ENCODE assay signal across 20 mouse cellular contexts in the genomic region with DNA sequence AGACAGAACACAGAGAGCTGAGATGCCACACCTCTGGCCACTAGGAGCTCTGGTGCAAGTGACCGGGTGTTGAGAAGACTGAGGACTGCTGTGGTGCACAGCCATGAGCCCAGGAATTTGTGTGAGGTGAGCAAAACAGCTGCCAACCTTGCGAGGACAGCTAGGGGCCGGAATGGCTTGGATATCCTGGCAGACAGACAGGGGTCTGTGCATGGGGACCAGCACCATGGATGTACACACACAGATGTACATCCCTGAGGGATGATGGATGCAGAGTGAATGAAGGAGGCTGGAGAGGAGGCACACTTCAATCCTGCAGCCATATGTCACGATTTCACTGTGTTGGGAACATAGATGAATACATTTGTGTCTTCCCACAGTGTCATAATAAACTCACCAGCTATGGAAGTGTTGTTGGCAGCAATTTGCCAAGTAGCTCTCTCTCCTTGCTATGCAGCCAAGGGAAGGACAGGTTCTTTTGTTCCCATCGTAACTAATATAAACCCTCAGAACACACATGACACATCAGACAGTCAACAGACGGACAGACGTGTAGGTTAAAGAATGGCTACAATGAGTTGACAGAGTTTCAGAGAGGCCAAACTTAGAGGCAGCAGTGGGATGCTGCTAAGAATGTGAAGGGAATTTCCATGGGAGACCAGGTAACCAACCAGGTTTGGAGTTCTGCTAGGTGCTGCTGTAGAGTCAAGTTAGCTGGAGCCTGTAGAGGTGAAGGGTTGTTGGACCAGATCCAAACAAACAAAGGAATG. TPM values are rescaled to one million over a fixed set of nuclear protein-coding genes. Genes with fewer than 3 reads are reported as not detected.
A peak's percentile ranks its signal among the peaks of the same experiment; 100 is the strongest.
DNase-seq lines count a peak whose midpoint lies in the region; ATAC-seq and TF ChIP-seq lines count a peak whose summit lies in the region.
"Had no signal": no experiment of that assay in that cellular context is flagged by ENCODE, and none has a peak within 500 bp of the region (broad histone marks: within the 10 kb centered on the region; RNA-seq: fewer than 3 reads in every experiment).

No protein-coding gene starts in this region.

- H3K27ac ChIP-seq in left cerebral cortex, adult 2 months = peak overlapping the region; percentile 40
- no peak overlapping the region for H3K27ac ChIP-seq in kidney, embryonic 16.5 days (ENCODE audit: low read length)
- H3K27ac ChIP-seq: embryonic facial prominence, embryonic 10.5 days; kidney, embryonic 15.5 days had no signal

- no peaks in the 10 kb centered on the region for H3K36me3 ChIP-seq in kidney, embryonic 16.5 days (ENCODE audit: insufficient read depth, low read length)
- H3K36me3 ChIP-seq: embryonic facial prominence, embryonic 10.5 days; heart, embryonic 12.5 days; kidney, embryonic 15.5 days; neural tube, embryonic 13.5 days had no signal

- DNase-seq in cerebellum, adult 9-10 months = peak; percentile 20
- DNase-seq in cerebellum, postnatal 36 days = no peak
- peak; percentile 49 to 63 for DNase-seq in frontal cortex, adult 2 months (ENCODE audit: extremely low spot score in 1 of 2, low spot score in 1 of 2)
- no peak for DNase-seq in frontal cortex, postnatal 10 days (ENCODE audit: low spot score in 2 of 2)
- no peak for DNase-seq in left cerebral cortex, adult 2 months (ENCODE audit: extremely low spot score in 1 of 2, low spot score in 2 of 2)
- no peak for DNase-seq in left cerebral cortex, postnatal 4 days
- peak; percentile 27 for DNase-seq in brain, embryonic 14.5 days (ENCODE audit: low read depth)
- DNase-seq: adrenal gland, postnatal 14 days; cerebellum, adult 9-11 months; heart, postnatal 10 days; kidney, postnatal 4 days; lung, postnatal 4 days; thymus, adult 2 months had no signal

- no peak overlapping the region for H3K9ac ChIP-seq in kidney, embryonic 16.5 days (replicated peaks; ENCODE audit: low read length)
- H3K9ac ChIP-seq: heart, embryonic 12.5 days; kidney, embryonic 15.5 days; neural tube, embryonic 13.5 days had no signal

- peaks cover 18% of the 10 kb centered on the region for H3K4me1 ChIP-seq in kidney, embryonic 16.5 days (ENCODE audit: insufficient read depth, low read length)

- no peaks in the 10 kb centered on the region for H3K9me3 ChIP-seq in kidney, embryonic 16.5 days (ENCODE audit: low read length)
- H3K9me3 ChIP-seq: embryonic facial prominence, embryonic 10.5 days; heart, embryonic 12.5 days; kidney, embryonic 15.5 days; neural tube, embryonic 13.5 days had no signal

- H3K27me3 ChIP-seq in kidney, embryonic 16.5 days (ENCODE audit: insufficient read depth, low read length) = peaks cover 4% of the 10 kb centered on the region; the same call in 1 of the 2 replicates
- H3K27me3 ChIP-seq: neural tube, embryonic 13.5 days had no signal

- intact Hi-C loops in left cerebral cortex, adult 2 months (cut with DNase I) = loop anchor here (1.0 to 5.0 kb wide), 2 partner anchors 67 to 115 kb away; a partner anchor contains a TSS
- intact Hi-C loops in left cerebral cortex, postnatal 4 days (cut with DNase I) = loop anchor here (5.0 to 10.0 kb wide), 2 partner anchors 65 to 117 kb away; a partner anchor contains a TSS

- no peak overlapping the region for H3K4me3 ChIP-seq in left cerebral cortex, adult 2 months
- H3K4me3 ChIP-seq in kidney, embryonic 16.5 days (ENCODE audit: low read length) = no peak overlapping the region
- H3K4me3 ChIP-seq: embryonic facial prominence, embryonic 10.5 days; heart, embryonic 12.5 days; kidney, embryonic 15.5 days; myocyte; neural tube, embryonic 13.5 days had no signal

- no peak for TF ChIP-seq CTCF in left cerebral cortex, adult 2 months (IDR thresholded peaks at IDR 0.05)
- TF ChIP-seq CTCF in brain, embryonic 14.5 days (IDR thresholded peaks at IDR 0.05; ENCODE audit: borderline replicate concordance, extremely low read depth, insufficient read depth, insufficient read length) = no peak

- ATAC-seq in kidney, embryonic 16.5 days (ENCODE audit: low FRiP score, low TSS enrichment) = no peak
- ATAC-seq: midbrain, embryonic 16.5 days had no signal

- no peak overlapping the region for H3K4me2 ChIP-seq in kidney, embryonic 16.5 days (replicated peaks; ENCODE audit: low read depth, low read length)
- H3K4me2 ChIP-seq: kidney, embryonic 15.5 days had no signal

- WGBS in kidney, embryonic 16.5 days = 73% methylated on average over 7 of the region's 7 CpGs

- no peak for TF ChIP-seq POLR2A in brain, embryonic 14.5 days (IDR thresholded peaks at IDR 0.05; ENCODE audit: borderline replicate concordance, extremely low read depth, insufficient read depth, insufficient read length, poor library complexity, severe bottlenecking)

RNA-seq across cellular contexts. Expression of a gene that starts 19.0 kb away (rescaled TPM):
- 57.3 and 63.8 TPM in 2 replicates for polyA plus RNA-seq in frontal cortex, adult 2 months (2012; rRNA removed)
- 10 to 100 TPM; 89.0 to 90.3 TPM for total RNA-seq in left cerebral cortex, adult 2 months (2021)
- total RNA-seq in left cerebral cortex, postnatal 4 days (2021) = 100 to 1,000 TPM; 109 to 113 TPM
- polyA plus RNA-seq in brain, embryonic 14.5 days (2012; rRNA removed) = 105 and 115 TPM in 2 replicates
- polyA plus RNA-seq in kidney, embryonic 16.5 days (2015; fragmentation: Nextera tagmentation; extraction: Ambion mirVana) = 165 TPM in 2 replicates

Comparison
In these comparisons a context has a peak if more than half of its experiments do, and no peak if none do; other contexts are left out.
1. DNase-seq: peak in cerebellum, adult 9-10 months (single experiment), frontal cortex, adult 2 months (2 of 2) and brain, embryonic 14.5 days (single experiment); none in cerebellum, postnatal 36 days (0 of 2), frontal cortex, postnatal 10 days (0 of 2), left cerebral cortex, adult 2 months (0 of 2) and left cerebral cortex, postnatal 4 days (single experiment).